Mouse (Mus musculus) left cerebral cortex, postnatal 14 days (tissue): ENCODE data around the gene Dhcr7. TPM values are rescaled to one million over a fixed set of nuclear protein-coding genes. Genes with fewer than 3 reads are reported as not detected.

Experiments
- microRNA-seq, 2 experiments: library from miRNA; unstranded; fragments of <30 nt; microRNA quantifications; one replicate each; pipeline ENCODE4 v1.2.0; 2022
- total RNA-seq, 2 experiments: library from RNA; stranded (reverse); gene quantifications; 2 replicates each; pipeline ENCODE4 v1.2.3; 2021

The Dhcr7 gene
- total RNA-seq, 2 experiments from 2014 or later: 56.2 to 59.3 TPM

Small RNAs within 50 kb of the gene (microRNA-seq; reads per million reads assigned to microRNA genes)
- gene Gm22064: 0 reads per million in 2 experiments

Other genes starting within 250 kb of the Dhcr7 start
- 10 to 100 TPM; 54.3 to 56.5 TPM for gene Cars, start 223.1 kb upstream of the Dhcr7 start, total RNA-seq
- gene Tnfrsf26, start 194.4 kb upstream of the Dhcr7 start, total RNA-seq: under 1 TPM; 0.11 to 0.15 TPM
- 1 to 10 TPM; 2.7 to 2.8 TPM for gene Tnfrsf22, start 173.5 kb upstream of the Dhcr7 start, total RNA-seq
- 1 to 10 TPM in 1 of 2 experiments, under 1 TPM in 1; 0.92 to 1.0 TPM for gene Tnfrsf23, start 137.3 kb upstream of the Dhcr7 start, total RNA-seq
- 10 to 100 TPM; 33.7 to 35.6 TPM for gene Osbpl5, start 66.2 kb upstream of the Dhcr7 start, total RNA-seq
- not detected for gene Mrgprg, start 56.2 kb upstream of the Dhcr7 start, total RNA-seq
- gene Mrgpre, start 38.6 kb upstream of the Dhcr7 start, total RNA-seq: 1 to 10 TPM; 7.4 to 8.7 TPM
- 1 to 10 TPM; 5.4 to 5.6 TPM for gene Nadsyn1, start 296 bp upstream of the Dhcr7 start, total RNA-seq
- gene Gm498, start 43.7 kb downstream of the Dhcr7 start, total RNA-seq: not detected
- gene Shank2, start 178.8 kb downstream of the Dhcr7 start, total RNA-seq: 100 to 1,000 TPM; 170 to 187 TPM